17 mouse cellular contexts compared by ENCODE assay signal in the genomic region with DNA sequence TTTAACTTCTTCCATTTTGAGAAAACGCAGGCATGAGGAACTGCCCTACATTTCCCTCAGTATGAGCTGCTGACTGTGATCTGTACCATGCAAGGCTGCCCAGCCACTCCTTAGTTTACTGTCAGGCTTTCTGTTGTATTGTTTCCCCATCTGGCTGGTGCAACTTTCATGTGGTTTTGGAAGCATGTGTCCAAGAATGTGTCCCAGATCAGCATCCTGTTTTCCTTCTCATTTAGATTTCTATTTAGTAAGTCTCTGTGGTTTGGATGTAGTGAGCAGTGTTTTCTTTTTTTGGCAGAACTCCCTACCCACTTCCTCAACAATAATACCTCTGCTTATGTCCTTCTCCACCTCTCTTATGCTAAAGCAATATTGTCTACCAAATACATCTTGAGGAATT.
DNase-seq lines count a peak whose midpoint lies in the region; ATAC-seq and TF ChIP-seq lines count a peak whose summit lies in the region.
"Had no signal": no experiment of that assay in that cellular context is flagged by ENCODE, and none has a peak within 500 bp of the region (broad histone marks: within the 10 kb centered on the region; RNA-seq: fewer than 3 reads in every experiment).

No protein-coding gene starts in this region.

- no peaks in the 10 kb centered on the region for H3K27me3 ChIP-seq in heart, embryonic 10.5 days (ENCODE audit: insufficient read depth, poor library complexity, severe bottlenecking)
- H3K27me3 ChIP-seq in Patski, result no peaks in the 10 kb centered on the region
- H3K27me3 ChIP-seq in hindbrain, embryonic 11.5 days (ENCODE audit: control insufficient read depth, insufficient read depth, low read length), result no peaks in the 10 kb centered on the region
- H3K27me3 ChIP-seq in hindbrain, embryonic 10.5 days (ENCODE audit: insufficient read depth, poor library complexity, severe bottlenecking), result no peaks in the 10 kb centered on the region
- H3K27me3 ChIP-seq: heart, embryonic 15.5 days; limb, embryonic 15.5 days; stomach, embryonic 15.5 days had no signal

- 73% methylated on average over 1 of the region's 1 CpGs for WGBS in heart, embryonic 10.5 days
- 93% methylated on average over 1 of the region's 1 CpGs for WGBS in hindbrain, embryonic 11.5 days
- WGBS in hindbrain, embryonic 10.5 days, result 86% methylated on average over 1 of the region's 1 CpGs

- peak; percentile 94 for DNase-seq in heart, adult 11 months
- DNase-seq in heart, embryonic 10.5 days (ENCODE audit: low spot score), result no peak
- peak; percentile 6 for DNase-seq in left cerebral cortex, adult 11 months (ENCODE audit: low spot score)
- DNase-seq in left cerebral cortex, adult 2 months (ENCODE audit: extremely low spot score in 1 of 2, low spot score in 2 of 2), result no peak
- peak; percentile 88 for DNase-seq in Patski (ENCODE audit: low read depth, low spot score)
- DNase-seq in kidney, postnatal 36 days, result peak; percentile 23 to 32
- DNase-seq in hindbrain, embryonic 11.5 days (ENCODE audit: low spot score), result no peak
- no peak for DNase-seq in hindbrain, embryonic 10.5 days (ENCODE audit: low spot score)
- DNase-seq: cerebellum, adult 11 months; layer of hippocampus, postnatal 36 days; lung, postnatal 4 days had no signal

- in situ Hi-C loops in Patski (cut with MboI; ENCODE audit: low pct_unique_long_range_greater_than_20kb), result no loop called here

- H3K36me3 ChIP-seq in heart, embryonic 10.5 days, result no peaks in the 10 kb centered on the region
- no peaks in the 10 kb centered on the region for H3K36me3 ChIP-seq in hindbrain, embryonic 11.5 days (ENCODE audit: control insufficient read depth, insufficient read depth, low read length)
- no peaks in the 10 kb centered on the region for H3K36me3 ChIP-seq in hindbrain, embryonic 10.5 days
- H3K36me3 ChIP-seq: heart, embryonic 15.5 days; limb, embryonic 15.5 days; stomach, embryonic 15.5 days had no signal

- no peak overlapping the region for H3K27ac ChIP-seq in heart, embryonic 10.5 days
- no peak overlapping the region for H3K27ac ChIP-seq in left cerebral cortex, adult 2 months
- H3K27ac ChIP-seq in hindbrain, embryonic 11.5 days (ENCODE audit: low read depth, low read length), result no peak overlapping the region
- no peak overlapping the region for H3K27ac ChIP-seq in hindbrain, embryonic 10.5 days
- H3K27ac ChIP-seq: heart, embryonic 15.5 days; limb, embryonic 15.5 days; stomach, embryonic 15.5 days had no signal

- H3K4me3 ChIP-seq in heart, embryonic 10.5 days, result no peak overlapping the region
- no peak overlapping the region for H3K4me3 ChIP-seq in left cerebral cortex, adult 2 months
- no peak overlapping the region for H3K4me3 ChIP-seq in hindbrain, embryonic 11.5 days (ENCODE audit: low read depth, low read length)
- H3K4me3 ChIP-seq in hindbrain, embryonic 10.5 days, result no peak overlapping the region
- H3K4me3 ChIP-seq: heart, embryonic 15.5 days; limb, embryonic 15.5 days; stomach, embryonic 15.5 days had no signal

- TF ChIP-seq CTCF in left cerebral cortex, adult 2 months (IDR thresholded peaks at IDR 0.05), result no peak
- no peak for TF ChIP-seq CTCF in Patski (IDR thresholded peaks at IDR 0.05)

- peak; percentile 92 for ATAC-seq in Patski
- no peak for ATAC-seq in hindbrain, embryonic 11.5 days (ENCODE audit: low FRiP score)
- ATAC-seq: forebrain, embryonic 14.5 days; inflammation-experienced regulatory T-cells, adult 6 months; midbrain, embryonic 16.5 days had no signal

- H3K4me1 ChIP-seq in heart, embryonic 10.5 days, result no peaks in the 10 kb centered on the region
- no peaks in the 10 kb centered on the region for H3K4me1 ChIP-seq in hindbrain, embryonic 11.5 days (replicated peaks; ENCODE audit: control insufficient read depth, insufficient read depth, low read length)
- no peaks in the 10 kb centered on the region for H3K4me1 ChIP-seq in hindbrain, embryonic 10.5 days (replicated peaks)
- H3K4me1 ChIP-seq: heart, embryonic 15.5 days; limb, embryonic 15.5 days; stomach, embryonic 15.5 days had no signal

- no peaks in the 10 kb centered on the region for H3K9me3 ChIP-seq in heart, embryonic 10.5 days
- no peaks in the 10 kb centered on the region for H3K9me3 ChIP-seq in hindbrain, embryonic 11.5 days (ENCODE audit: control insufficient read depth, low read length)
- no peaks in the 10 kb centered on the region for H3K9me3 ChIP-seq in hindbrain, embryonic 10.5 days
- H3K9me3 ChIP-seq: heart, embryonic 15.5 days; limb, embryonic 15.5 days; stomach, embryonic 15.5 days had no signal

- H3K4me2 ChIP-seq in hindbrain, embryonic 11.5 days (replicated peaks; ENCODE audit: low read depth, low read length), result no peak overlapping the region
- H3K4me2 ChIP-seq: heart, embryonic 15.5 days; limb, embryonic 15.5 days; stomach, embryonic 15.5 days had no signal

- CTCF ChIA-PET in Patski (lab: Charles Lee), result no interaction called here

- no peak overlapping the region for H3K9ac ChIP-seq in hindbrain, embryonic 11.5 days (ENCODE audit: low read depth, low read length)
- H3K9ac ChIP-seq: heart, embryonic 15.5 days; limb, embryonic 15.5 days; stomach, embryonic 15.5 days had no signal

- POLR2A ChIA-PET in Patski (lab: Charles Lee), result no interaction called here

- intact Hi-C loops in left cerebral cortex, adult 2 months (cut with DNase I), result no loop called here

Comparison
In these comparisons a context has a peak if more than half of its experiments do, and no peak if none do; other contexts are left out.
1. DNase-seq: peak in heart, adult 11 months (single experiment), left cerebral cortex, adult 11 months (single experiment), Patski (single experiment) and kidney, postnatal 36 days (2 of 2); none in heart, embryonic 10.5 days (single experiment), left cerebral cortex, adult 2 months (0 of 2), hindbrain, embryonic 11.5 days (single experiment) and hindbrain, embryonic 10.5 days (single experiment).